Mouse (Mus musculus) thymus, adult 2 months (tissue): ENCODE measurements around the gene Wdfy3.

Experiments
- CTCF ChIP-seq: fragments of 200-500 bp; IDR thresholded peaks from 2 replicates; pipeline ENCODE4 v1.5.1; 2012; ENCODE audit warnings: mild to moderate bottlenecking, control low read depth, low read length, moderate library complexity, borderline replicate concordance; ENCODE audit not compliant: control insufficient read depth, poor library complexity, insufficient read depth; ENCODE audit errors: extremely low read depth
- POLR2A ChIP-seq: fragments of 200-500 bp; IDR thresholded peaks from 2 replicates; pipeline ENCODE4 v1.6.1; 2012; ENCODE audit warnings: mild to moderate bottlenecking, low read length, control low read depth, moderate library complexity; ENCODE audit not compliant: control insufficient read depth, poor library complexity, insufficient read depth; ENCODE audit errors: extremely low read depth

- TF ChIP-seq CTCF (no peak), POLR2A (no peak)
These were observed 670 bp upstream of the Wdfy3 start for GRCm38 (mm10) chr5:102070414-102070768.
